Mouse (Mus musculus): ENCODE results near the gene Olfr653.

Gene Olfr653

DNA sequence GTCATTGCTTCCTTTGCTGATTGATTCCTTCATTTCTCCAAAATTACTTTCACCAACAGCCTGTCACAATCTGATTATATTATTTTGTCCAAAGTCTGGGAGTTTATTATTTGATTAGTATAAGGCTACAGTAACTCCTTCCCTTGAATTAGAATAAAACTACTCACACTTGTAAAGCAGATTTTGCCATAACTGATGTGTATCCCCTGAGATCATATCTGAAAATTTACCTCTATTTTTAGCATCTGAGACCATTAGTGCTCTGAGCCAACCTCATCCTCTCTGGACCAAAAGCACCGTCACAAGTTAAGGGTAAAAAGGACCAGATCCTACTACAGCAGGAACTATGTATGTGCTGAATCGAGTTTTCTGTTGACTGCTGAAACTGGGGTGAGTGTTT, at the start of gene Olfr653:
Olfr653 (plus strand) TSS at position 301 of the 400 bp plus-strand sequence.
- DNase-seq (ENCODE audit: low spot score in 2 of 2): no peak

DNA sequence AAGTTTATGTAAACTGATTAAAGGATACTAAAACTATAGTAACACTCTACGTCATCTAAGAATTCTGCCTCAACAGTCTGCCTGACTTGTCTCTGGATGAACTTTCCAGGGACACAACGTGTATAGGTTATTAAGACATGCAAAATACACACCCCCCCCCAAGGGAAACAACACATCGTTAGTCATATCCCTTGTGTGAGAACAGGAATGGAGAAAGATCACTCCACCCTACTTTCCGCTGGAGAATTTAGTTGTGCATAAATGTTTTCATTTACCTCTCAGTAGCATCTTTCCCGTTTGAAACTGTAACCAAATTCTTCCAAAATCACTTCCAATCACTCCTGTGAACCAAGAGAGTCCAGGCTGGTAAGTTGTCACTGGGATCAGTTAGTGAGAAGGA, 27.3 kb upstream of the Olfr653 start, which contains the start of gene Olfr651:
Olfr651 (plus strand) TSS at position 301 of the 400 bp plus-strand sequence.
- no peak for DNase-seq (ENCODE audit: low spot score in 2 of 2)

- DNase-seq (ENCODE audit: low spot score in 2 of 2): no peak
Measured at GRCm38 (mm10) chr7:104552700-104553099, 24.4 kb upstream of the Olfr653 start.

- no peak for DNase-seq (ENCODE audit: low spot score in 2 of 2)
Measured at GRCm38 (mm10) chr7:104560601-104561000, 16.5 kb upstream of the Olfr653 start, which contains the start of gene Olfr652. TSS of gene Olfr652 (plus strand) at chr7:104560901.

DNA sequence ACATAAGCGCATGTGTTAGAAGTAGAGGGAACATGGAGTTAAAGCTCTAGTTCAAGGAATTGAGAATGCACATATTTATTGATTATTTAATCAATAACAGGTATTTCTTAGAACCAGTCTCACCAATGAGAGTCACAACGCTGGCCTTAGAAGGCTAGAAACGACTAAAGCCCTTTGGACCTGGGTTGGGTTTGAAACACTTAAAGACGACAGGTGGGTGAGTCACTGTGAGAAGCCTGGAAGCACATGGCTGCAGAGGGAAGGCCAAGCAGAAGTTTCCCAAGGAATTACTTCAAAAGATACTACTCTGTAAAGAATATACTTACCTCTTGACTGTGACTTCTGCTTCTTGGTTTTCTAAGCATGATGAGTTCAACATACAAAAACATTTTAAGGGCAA, 3.7 kb downstream of the Olfr653 start:
- DNase-seq (ENCODE audit: low spot score in 2 of 2): no peak

- DNase-seq (ENCODE audit: low spot score in 2 of 2): no peak
Measured at GRCm38 (mm10) chr7:104581429-104581828, 4.3 kb downstream of the Olfr653 start.

GRCm38 (mm10) chr7:104586725-104587124, 9.6 kb downstream of the Olfr653 start, which contains the start of gene Olfr654:
TSS of gene Olfr654 (plus strand) at chr7:104587025.
- DNase-seq (ENCODE audit: low spot score in 2 of 2): no peak

DNA sequence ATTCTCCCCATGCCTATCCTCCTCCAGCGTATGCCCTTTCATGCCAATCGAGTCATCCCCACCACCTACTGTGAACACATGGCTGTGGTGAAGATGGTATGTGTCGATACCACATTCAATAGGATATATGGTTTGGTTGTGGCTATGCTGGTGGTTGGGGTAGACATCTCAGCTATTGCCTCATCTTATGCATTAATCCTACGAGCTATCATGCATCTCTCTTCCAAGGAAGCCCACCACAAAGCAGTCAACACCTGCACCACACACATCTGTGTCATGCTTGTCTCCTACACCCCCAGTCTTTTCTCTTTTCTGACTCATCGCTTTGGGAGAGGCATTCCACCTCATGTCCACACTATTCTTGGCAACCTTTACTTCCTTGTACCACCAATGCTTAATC, 11.2 kb downstream of the Olfr653 start:
- DNase-seq (ENCODE audit: low spot score in 2 of 2): no peak

DNA sequence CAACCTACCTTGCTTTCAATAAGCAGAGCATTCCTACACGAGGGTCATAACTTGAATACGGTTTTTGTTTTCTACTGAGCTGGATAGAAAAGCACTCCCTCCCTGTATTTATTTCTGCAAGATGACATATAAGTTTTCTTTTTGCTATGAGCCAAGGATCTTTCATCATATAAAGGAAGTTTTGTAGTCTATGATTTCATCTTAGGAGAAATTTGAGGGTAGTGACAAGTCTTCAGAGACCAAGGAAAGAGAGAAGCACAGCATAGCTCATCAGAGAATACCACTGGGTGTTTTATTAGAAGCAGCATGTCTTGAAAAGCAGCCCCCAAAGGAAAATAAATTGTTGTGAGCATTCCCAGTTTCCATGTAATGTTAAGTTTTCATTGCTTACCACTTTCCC, 24.6 kb downstream of the Olfr653 start, which contains the start of gene Olfr655:
Olfr655 (minus strand) TSS at position 101 of the 400 bp plus-strand sequence.
- no peak for DNase-seq (ENCODE audit: low spot score in 2 of 2)

- DNase-seq (ENCODE audit: low spot score in 2 of 2): peak; percentile 35 to 71
Measured at GRCm38 (mm10) chr7:104603173-104603572, 26.1 kb downstream of the Olfr653 start.

GRCm38 (mm10) chr7:104604727-104605126, 27.6 kb downstream of the Olfr653 start:
- DNase-seq (ENCODE audit: low spot score in 2 of 2): no peak

DNA sequence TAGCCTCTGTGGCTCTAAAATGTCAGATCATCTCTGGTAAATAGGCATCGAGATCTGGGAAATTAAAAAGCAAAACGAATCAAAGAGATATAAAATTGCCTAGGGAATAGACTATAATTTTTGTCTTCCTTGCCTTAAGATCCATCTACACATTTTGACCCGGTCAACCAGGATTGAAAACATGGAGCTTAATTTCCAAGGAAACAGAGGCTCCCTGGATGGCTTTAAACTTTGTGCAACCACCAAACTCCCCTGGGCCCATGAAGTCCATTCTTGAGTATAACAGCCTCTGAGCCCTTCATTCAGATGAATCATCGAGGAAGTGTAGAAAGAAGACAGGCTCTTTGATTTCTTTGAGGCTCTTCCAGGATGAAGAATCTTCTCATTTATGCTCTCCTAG, 36.5 kb downstream of the Olfr653 start, which contains the start of gene Olfr656:
Olfr656 (plus strand) TSS at position 301 of the 400 bp plus-strand sequence.
- no peak for DNase-seq (ENCODE audit: low spot score in 2 of 2)

GRCm38 (mm10) chr7:104624494-104624893, 47.4 kb downstream of the Olfr653 start, which contains the start of gene Olfr657:
TSS of gene Olfr657 (plus strand) at chr7:104624794.
- DNase-seq (ENCODE audit: low spot score in 2 of 2): no peak
